Mouse (Mus musculus) c-Kit-positive CD71-positive TER-119-positive erythroid progenitor cells, embryonic 14.5 days (primary cell): ENCODE results near the gene Pdxp.

ENCODE experiments used
- DNase-seq: peaks from one replicate; pipeline ENCODE4 v3.0.0-alpha.2; 2013; ENCODE audit warnings: low spot score

Gene Pdxp

DNA sequence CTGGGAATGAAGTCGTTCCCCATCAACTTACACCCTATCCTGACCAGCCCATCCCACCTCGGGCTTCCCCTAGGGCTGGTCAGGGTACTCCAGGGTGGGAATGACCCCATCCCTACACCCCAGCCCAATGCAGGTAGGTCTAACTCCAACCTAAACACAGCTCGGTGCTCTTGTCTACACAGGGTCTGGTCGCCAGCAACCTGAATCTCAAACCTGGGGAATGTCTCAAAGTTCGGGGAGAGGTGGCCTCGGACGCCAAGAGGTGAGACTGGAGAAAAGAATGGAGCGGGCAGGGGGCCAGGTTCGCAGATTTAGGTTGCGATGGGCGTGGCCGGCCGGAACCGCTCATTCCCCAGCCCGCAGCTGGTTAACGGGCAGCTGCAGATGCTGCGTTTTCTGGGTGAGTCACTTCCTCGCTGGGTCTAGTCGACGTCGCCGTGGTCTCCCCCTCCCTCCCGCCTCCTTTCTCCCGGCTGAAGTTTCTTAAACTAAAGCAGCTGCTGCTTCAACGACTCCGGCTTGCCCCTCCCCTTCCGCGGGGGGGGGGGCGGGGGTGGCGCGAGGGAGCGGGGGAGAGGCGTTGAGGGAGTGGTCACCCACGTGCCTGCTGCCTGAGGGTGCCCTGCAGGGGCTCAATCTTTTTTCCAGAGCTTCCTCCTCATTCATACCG, 14.2 kb downstream of the Pdxp start:
- no peak for DNase-seq

DNA sequence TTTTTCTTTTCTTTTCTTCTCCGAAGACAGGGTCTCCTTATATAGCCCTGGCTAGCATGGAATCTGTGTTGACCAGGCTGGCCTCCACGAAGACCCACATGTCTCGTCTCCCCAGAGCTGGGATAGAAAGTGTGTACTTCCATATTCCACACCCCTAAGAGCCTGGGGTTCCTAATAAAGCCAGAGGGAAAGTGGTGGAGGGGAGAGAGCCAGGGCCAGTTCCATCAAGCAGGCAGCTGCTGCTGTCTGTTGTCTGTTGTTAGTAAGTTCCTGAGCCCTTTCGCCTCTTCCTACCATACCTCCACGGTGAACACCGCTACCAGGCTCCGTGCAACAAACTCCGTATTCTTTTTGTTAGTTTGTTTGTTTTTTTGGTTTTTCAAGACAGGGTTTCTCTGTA, 14.8 kb downstream of the Pdxp start:
- DNase-seq = no peak

DNA sequence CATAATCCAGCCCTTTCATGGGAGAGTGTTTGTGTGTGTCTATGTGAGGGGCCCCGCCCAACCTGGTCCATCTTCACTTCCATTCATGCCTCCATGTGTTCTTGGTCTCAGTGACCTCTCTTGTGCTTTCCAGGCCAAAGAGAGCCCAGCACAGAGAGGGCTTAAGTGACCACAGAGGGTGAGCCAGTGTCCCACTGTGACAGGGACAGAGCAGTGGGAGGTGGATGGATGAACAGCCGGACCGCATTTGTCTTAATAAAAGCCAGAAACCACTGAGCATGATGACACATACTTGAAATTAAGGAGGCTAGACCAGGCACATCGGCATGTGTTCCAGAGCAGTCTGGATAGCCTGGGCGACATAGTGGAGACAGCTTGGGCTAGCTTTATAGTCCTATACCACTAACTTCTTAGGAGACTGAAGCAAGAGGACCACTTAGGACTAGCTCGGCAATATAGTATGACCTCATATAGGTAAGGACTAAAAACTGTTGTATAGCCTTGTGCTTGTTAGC, 16.5 kb downstream of the Pdxp start:
- no peak for DNase-seq

DNA sequence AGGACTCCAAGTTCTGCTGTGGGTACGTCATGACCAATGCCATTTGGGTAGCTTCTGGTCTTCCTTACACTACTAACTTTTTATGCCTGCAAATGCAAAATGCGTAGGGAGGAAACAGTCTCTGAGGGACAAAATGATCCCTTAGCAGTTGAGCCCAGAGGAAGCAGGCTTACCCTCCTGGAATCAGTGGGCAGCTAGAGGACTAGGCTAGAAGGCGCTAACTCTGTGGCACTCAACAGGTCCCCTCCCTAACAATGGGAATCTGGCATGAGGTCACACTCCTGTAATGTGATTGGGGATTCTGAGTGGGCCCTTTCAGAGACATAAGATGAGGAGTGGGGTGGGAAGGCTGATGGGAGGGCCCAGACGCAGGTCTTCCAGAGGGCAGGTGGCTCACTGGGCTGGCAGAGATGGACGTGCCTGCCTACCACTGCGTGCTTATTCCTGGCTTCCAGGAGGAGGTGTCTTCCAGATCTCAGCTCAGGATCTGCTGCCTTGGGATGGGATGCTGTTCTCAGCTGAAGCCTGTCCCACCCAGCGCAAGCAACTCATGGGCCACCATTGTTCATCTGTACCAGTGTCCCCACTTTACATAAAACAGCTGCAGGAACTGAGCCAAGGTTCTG, 17.2 kb downstream of the Pdxp start:
- no peak for DNase-seq

DNA sequence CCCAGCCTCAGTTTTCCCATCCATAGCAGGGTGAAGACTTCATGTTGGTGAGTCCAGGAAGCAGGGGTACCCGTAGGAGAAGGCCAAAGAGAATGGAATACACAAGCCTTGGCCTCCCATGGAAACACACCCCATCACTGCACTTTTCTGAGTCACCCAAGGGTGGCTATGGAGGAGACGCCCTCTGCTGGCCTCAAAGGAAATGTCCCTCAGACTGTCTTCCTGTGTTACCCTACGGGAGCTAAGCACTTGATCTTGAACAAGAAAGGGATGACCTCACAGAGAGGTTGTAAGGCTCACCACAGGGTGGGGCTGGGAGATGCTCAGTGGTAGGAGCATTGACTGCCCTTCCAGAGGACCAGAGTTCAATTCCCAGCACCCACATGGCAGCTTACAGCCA, 17.9 kb downstream of the Pdxp start:
- peak; percentile 81 for DNase-seq

DNA sequence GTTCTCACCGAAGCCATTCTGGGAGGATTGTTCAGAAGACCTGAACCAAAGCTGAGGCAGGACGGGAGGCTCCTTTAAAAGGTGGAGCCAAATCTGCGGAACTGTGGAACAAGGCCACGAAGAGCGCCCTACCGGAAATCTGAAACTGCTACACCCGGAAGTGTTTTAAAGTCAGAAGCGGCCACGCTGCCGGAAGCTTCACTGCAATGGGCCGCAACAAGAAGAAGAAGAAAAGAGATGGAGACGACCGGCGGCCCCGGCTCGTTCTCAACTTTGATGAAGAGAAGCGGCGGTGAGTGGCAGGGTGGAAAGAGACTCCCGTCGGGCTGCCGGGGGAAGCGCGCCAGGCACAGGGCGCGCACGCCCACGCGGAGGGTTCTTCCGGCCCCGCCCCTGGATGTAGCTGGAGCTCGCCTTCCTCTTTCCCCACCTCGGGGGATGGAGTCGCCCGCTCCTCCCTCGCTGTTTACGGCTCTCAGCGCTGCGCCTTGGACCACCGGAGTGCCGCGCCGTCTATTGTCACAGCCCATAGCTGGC, 21.1 kb downstream of the Pdxp start, which contains the start of gene Nol12:
TSS of gene Nol12 (plus strand) at position 150 of the 537 bp plus-strand sequence.
- DNase-seq = peak; percentile 85

DNA sequence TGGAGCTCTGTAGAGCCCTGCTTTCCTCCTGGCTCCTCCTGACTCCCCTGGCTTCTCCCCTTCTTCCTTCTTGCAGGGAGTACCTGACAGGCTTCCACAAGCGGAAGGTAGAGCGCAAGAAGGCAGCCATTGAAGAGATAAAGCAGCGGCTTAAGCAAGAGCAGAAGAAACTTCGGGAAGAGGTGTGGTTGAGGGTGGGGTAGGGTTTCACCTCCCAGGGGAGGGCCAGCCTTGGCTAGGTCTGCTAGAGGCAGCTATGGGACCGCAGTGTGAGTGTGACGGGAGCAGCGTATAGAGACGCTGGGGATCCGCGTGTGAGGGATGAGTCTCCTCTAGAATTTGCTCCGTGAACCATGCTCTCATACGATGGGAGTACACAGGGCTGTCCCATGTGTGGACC, 22.7 kb downstream of the Pdxp start:
- DNase-seq = no peak

DNA sequence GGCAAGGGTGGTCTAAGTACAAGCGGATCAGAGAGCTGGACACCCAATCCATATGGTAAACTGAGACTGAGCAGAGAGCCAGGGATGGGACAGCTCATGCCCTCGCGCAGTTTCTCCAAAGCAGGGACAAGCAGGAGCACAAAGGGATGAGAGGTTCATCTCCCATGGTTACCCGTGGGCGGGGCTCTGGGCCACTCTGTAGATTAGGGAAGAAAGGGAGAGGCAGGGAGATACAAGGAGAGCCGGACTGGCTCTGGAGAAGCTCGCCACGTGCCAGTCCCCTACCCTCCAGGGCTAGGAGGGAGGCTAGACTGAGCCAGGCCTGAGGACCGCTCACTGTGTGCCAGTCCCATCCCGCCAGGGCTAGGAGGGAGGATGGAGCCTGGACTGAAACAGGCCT, 23.6 kb downstream of the Pdxp start:
- DNase-seq = no peak

DNA sequence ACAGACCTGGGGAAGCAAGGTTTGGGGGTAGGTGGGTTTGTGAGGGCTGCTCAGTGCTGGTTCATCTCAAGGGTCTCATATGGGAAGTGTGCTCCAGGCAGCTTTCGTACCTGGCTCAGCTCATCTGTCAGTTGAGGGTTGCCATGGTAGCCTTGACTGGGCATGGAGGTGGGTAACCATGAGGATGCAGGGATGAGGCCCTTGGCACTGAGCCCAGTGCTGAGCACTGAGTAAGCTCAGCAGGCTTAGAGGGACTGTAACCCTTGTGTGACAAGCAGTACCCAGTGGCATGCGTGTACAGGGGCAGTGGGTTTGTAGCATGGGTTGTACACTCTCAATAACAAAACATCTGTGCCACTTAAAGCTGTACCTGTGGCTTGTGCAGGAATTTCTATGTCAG, 24.2 kb downstream of the Pdxp start:
- no peak for DNase-seq

DNA sequence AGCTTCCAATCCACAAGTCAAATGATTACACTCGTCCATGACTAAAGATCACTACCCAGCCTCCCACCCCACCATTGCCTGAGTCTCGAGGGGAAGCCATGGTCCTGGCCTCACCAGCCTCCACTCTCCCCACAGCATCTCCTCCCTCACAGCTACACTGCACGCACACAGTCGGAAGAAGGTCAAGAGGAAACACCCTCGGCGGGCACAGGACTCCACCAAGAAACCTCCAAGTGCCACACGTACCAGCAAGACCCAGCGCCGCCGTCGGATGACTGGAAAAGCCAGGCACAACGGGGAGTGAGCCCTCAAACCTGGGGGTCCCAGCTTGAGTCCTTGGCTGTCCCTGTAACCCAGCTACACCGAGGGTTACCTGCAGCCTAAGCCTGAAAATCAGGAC, 26.6 kb downstream of the Pdxp start:
- DNase-seq = no peak

DNA sequence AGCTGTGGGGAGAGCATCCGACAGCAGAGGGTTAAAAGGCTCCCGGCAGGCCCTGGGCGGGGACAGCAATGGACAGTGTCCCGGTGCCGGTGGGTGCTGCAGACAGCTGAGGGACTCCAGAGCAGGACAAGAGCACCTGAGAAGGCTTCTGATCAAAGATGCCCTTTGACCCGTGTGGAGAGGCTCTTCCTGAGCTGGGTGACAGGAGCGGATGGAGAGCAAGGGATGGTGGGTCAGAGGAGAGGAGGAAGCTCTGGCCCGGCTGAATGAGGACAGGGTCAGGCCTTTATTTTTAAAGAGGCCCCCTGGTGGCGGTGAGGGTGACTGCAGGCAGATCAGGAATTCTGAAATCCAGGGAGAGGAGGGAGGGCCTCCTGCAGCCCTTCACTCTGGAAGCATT, 28.9 kb downstream of the Pdxp start:
- DNase-seq = no peak

DNA sequence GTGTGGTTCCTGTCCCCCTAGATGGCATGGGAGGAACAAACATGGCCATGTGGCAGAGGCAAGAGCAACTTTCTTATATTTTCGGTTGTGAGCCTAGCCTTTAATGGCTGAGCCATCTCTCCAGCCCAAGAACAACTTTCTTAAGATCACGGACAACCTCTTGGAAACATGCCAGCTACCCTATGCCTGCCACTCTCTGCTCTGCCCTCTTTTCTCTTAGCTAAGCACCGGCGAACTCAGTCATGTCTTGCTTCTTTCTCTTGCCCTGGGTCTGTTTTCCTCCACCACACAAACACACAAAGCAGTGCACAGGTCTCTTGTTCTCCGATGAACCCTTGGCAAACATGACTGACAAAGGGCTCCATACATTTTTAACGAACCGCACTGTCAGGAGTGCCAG, 32.5 kb downstream of the Pdxp start:
- no peak for DNase-seq

DNA sequence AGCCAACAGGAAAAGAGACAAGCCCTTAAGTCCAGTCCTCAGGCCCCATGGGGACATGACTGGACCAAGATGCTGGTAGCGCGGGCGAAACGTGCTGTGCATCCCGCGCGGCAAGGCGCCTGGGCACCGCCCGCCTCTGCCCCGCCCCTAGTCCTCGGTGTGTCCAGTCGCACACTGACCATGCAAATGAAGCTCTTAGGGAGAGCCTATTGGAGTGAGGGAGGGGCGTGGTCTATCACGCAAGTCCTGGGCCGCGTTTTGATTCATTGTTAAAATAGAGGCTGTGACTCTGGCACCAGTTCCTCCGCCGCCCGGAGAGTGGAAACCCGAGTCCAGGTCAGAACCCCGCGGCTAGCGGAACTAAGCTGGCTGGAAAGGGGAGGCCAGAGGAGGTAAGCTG, 33.9 kb downstream of the Pdxp start, which contains the start of gene Triobp:
TSS of gene Triobp (plus strand) at position 68 of the 400 bp plus-strand sequence.
- peak; percentile 73 for DNase-seq

DNA sequence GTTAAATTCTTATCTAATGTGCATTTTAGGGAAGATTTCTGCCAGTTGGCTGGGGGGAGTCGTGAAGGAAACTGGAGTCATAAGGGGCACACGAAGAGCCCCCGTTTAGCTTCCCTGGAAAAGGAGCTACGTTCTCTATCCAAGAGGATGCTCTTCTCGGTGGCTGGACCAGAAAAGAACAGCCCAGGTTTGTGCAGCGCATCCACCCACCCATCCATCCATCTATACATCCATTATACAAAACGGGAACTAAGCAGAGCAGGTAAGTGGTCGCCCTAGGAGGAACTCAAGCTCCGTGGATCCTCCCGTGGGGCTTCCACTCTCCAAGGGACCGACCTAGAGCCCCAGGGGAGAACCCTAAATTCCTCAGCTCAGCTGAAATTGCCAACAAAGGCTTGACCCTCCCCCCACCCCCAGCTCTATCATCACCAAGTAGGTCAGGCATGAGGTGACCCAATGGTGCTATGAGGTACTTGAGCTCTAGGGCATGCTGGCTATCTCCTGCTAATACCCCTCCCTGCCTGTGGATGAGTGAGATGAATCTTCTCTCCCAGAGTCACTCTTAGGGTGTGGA, 34.5 kb downstream of the Pdxp start:
- no peak for DNase-seq

DNA sequence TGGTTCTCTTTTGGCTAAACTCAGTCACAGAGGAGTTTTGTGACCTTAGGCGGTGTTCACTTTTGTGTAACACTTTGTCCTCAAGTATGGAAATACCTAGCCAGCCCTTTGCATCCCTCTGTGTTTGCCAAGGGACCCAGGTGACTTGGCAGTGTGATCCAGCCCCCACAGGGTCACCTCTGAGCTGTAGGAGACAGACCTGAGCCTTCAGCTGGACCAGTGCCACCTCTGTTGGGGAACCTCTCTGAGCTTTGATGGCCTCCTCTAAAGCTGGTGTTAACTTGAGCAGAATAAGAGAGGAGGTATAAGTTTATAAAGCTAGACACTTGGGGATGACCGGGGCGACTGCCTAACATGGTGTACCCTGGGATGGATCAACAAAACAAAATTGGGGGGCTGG, 35.2 kb downstream of the Pdxp start:
- DNase-seq = no peak

DNA sequence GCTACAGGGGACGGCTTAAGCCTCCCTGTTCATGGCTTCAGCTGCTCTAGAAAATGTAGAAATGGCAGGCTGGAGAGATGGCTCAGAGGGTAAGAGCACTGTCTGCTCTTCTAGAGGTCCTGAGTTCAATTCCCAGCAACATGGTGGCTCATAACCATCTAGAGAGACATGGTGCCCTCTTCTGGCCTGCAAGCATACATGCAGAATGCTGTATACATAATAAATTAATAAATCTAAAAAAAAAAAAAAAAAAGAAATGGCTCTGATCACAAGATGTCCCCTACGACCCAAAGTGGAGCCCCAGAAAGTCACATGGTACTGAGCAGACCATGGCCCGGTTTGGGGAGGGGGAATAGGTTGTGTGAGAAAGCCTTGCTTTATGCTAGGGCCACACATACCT, 41.9 kb downstream of the Pdxp start:
- no peak for DNase-seq

DNA sequence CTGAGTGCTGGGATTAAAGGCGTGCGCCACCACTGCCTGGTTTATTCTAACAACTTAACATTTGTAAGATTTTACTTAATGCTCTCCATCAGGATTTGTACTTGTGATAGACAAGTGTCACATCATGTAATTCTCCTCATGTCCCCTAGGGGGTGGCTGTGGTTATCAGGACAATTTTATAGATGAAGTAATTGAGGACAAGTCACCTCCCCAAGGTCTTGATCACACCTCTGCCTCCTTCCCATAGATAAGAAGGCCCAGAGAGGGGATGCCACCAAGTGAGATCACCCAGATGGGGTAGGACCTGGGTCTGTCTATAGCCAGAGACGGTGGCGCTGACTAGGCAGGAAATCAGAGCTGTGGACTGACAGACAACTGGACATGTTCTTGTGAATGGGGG, 42.6 kb downstream of the Pdxp start:
- DNase-seq = no peak

DNA sequence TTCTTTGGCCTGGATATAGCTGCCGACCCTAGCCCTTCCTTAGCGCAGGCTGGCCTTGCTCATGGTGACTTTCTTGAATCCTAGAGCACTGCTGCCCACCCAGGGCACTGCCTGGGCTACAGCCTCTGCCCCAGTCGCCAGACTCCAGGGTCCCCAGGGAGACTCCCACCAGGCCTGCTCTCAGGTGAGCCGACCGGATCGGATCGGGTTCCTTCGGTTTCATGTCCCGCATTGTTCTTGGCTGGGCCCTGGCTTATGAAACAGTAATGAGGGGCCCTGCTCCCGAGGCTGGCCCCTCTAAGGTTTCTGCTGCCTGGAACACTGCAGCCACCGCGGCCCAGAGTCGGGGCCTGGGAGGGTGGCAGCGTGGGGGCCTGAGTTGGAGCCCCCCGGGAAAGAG, 43.3 kb downstream of the Pdxp start:
- no peak for DNase-seq

DNA sequence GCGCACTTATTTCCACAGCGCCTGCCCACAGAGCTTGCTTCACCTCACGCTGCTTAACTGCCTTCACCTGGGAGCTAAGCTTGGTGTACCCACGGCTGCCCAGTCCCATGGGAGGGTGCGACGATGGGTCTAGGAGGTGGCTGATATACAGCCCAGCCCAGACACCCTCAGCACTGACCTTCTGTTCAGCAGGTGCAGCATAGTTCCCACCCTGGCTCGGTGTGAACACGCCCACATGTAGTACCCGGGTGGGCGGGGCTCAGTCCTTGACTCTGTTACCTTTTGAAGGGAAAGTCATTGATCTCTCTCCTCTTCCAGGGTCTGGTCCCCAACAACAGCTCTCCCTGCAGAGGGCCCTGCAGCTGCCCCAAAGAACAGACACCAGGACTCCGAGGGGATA, 45.8 kb downstream of the Pdxp start:
- DNase-seq = no peak

DNA sequence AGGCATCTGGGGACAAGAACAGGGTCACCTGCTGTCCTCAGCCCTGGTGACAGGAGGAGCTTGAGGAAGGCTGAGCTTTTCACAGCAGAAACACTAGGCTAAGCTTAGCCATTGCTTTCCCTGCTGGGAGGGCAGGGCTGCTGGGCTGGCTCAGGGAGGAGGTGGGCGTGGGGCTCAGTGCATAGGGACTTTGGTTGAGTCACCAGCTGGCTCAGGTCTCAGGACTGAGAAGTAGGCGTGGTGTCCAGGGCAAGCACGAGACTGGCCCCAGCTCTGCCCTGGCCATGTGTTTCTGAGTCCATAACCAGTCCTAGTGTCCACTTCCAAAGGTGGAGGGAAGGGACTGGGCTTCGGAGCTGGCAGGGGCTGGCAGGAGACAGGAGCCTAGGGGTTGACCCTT, 46.4 kb downstream of the Pdxp start:
- no peak for DNase-seq

DNA sequence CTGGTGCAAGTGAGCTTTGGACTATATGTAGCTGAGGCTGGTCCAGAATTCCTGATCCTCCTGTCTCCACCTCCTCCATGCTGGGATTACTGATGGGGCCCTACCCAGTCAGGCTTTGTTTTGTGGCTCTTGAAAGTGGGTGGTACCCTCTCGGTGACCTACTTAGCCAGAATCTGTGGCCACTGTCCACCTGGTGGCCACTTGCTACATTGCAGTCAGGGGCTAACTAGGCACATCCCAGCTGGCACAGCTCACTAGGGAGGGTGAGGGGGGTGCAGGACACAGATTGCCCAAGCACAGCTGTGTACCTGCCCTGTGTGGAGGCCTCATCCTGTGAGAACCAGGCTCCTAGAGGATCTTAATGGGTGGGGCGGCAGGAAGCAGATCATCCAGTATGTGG, 49.2 kb downstream of the Pdxp start:
- peak; percentile 37 for DNase-seq
